Mouse (Mus musculus): ENCODE measurements around the gene Ldhc.
A peak's percentile ranks its signal among the peaks of the same experiment; 100 is the strongest.

The Ldhc gene

GRCm38 (mm10) chr7:46919551-46920176 lies 58.7 kb downstream of the Ldhc start, which contains the start of gene Tsg101:
Gene Tsg101, minus strand, starts transcription at chr7:46919969.
- DNase-seq = peak; percentile 87

- no peak for DNase-seq
These were observed 61.1 kb downstream of the Ldhc start for GRCm38 (mm10) chr7:46922075-46922474.
